Mouse (Mus musculus) small intestine, adult 2 months (tissue): ENCODE data around the gene Dyrk1b.
"Not testable (repeated sequence)": the region's sequence is repeated elsewhere in the genome, so short reads cannot be mapped to it uniquely, and the experiment has no call there.

ENCODE experiments used
- CTCF ChIP-seq: fragments of 200-500 bp; IDR thresholded peaks from 2 replicates; pipeline ENCODE4 v1.5.1; 2012; ENCODE audit warnings: low read depth, mild to moderate bottlenecking, control low read depth, inconsistent platforms, low read length, moderate library complexity, mixed read lengths; ENCODE audit not compliant: insufficient replicate concordance, insufficient read length; ENCODE audit errors: extremely low read depth
- POLR2A ChIP-seq: fragments of 200-500 bp; IDR thresholded peaks from 2 replicates; pipeline ENCODE4 v1.6.1; 2012; ENCODE audit warnings: low read depth, mild to moderate bottlenecking, control low read depth, inconsistent platforms, low read length, moderate library complexity

GRCm38 (mm10) chr7:28227421-28227820 lies 48.2 kb downstream of the Dyrk1b start:
- not testable (repeated sequence) for TF ChIP-seq POLR2A, CTCF
